Mouse (Mus musculus) heart, adult 2 months (tissue): Measurements from ENCODE around the gene Crtc1.

Experiments used
- CTCF ChIP-seq: fragments of 200-600 bp; IDR thresholded peaks from 2 replicates; pipeline ENCODE4 v1.8.1; 2022; ENCODE audit warnings: antibody characterized with exemption, mild to moderate bottlenecking, moderate library complexity
- EP300 ChIP-seq: fragments of 200-500 bp; IDR thresholded peaks from 2 replicates; pipeline ENCODE4 v1.6.1; 2011; ENCODE audit warnings: low read depth, low read length, control low read depth; ENCODE audit not compliant: insufficient read depth
- POLR2A ChIP-seq: fragments of 200-500 bp; IDR thresholded peaks from 2 replicates; pipeline ENCODE4 v1.6.1; 2011; ENCODE audit warnings: mild to moderate bottlenecking, low read depth, low read length, control low read depth; ENCODE audit not compliant: insufficient read depth

GRCm38 (mm10) chr8:70465701-70466100 is 26.3 kb upstream of the Crtc1 start:
- TF ChIP-seq CTCF (no peak), EP300 (no peak), POLR2A (no peak)
